Mouse (Mus musculus): ENCODE measurements around the gene Slc26a11. TPM values are rescaled to one million over a fixed set of nuclear protein-coding genes. Genes with fewer than 3 reads are reported as not detected.

Slc26a11 gene
- total RNA-seq (2021), result 1 to 10 TPM; 3.5 to 5.4 TPM
- long read RNA-seq, experiment 1, partial matches to known transcripts, result 3 of 5 reads
- long read RNA-seq, experiment 1, other reads (novel, unspliced or antisense), result 1 of 5 reads
- long read RNA-seq, experiment 2, partial matches to known transcripts, result 2 of 6 reads
- long read RNA-seq, experiment 2, other reads (novel, unspliced or antisense), result 3 of 6 reads

GRCm38 (mm10) chr11:119355443-119356385, at the start of gene Slc26a11, which contains the start of gene Sgsh:
Gene Slc26a11, plus strand, starts transcription at chr11:119355557.
Gene Sgsh, minus strand, starts transcription at chr11:119355536.
- peak; percentile 73 for DNase-seq (ENCODE audit: low spot score in 2 of 2)
- intact Hi-C loops (cut with DNase I), result no loop called here

- DNase-seq (ENCODE audit: low spot score in 2 of 2), result no peak
- intact Hi-C loops (cut with DNase I), result no loop called here
Measured at GRCm38 (mm10) chr11:119306762-119307657, 48.3 kb upstream of the Slc26a11 start.

- DNase-seq (ENCODE audit: low spot score in 2 of 2), result no peak
- intact Hi-C loops (cut with DNase I), result no loop called here
Measured at GRCm38 (mm10) chr11:119307658-119307867, 47.8 kb upstream of the Slc26a11 start, which contains the start of gene Card14. Gene Card14, plus strand, starts transcription at chr11:119307768.

DNA sequence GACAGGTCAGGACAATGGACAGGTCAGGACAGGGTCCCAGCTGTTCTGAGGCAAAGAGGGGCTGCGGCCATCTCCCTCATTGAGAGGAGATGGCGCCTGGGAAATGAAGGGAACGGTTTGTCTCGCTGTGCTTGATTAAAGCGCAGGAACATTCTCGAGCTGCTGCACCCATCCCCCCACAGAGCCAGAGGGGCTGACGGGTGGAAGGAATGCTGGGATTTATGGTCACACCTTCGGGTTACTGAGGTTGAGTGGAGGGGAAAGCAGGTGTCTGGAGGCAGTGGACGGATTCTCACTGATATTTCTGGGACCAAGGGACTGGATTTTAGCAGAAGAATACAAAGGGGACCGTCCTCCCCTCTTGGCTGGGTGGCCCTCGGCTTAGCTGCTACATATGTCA, 47.4 kb upstream of the Slc26a11 start:
- intact Hi-C loops (cut with DNase I), result no loop called here
- DNase-seq (ENCODE audit: low spot score in 2 of 2), result no peak

GRCm38 (mm10) chr11:119310621-119311020, 44.7 kb upstream of the Slc26a11 start:
- intact Hi-C loops (cut with DNase I), result no loop called here
- DNase-seq (ENCODE audit: low spot score in 2 of 2), result no peak

DNA sequence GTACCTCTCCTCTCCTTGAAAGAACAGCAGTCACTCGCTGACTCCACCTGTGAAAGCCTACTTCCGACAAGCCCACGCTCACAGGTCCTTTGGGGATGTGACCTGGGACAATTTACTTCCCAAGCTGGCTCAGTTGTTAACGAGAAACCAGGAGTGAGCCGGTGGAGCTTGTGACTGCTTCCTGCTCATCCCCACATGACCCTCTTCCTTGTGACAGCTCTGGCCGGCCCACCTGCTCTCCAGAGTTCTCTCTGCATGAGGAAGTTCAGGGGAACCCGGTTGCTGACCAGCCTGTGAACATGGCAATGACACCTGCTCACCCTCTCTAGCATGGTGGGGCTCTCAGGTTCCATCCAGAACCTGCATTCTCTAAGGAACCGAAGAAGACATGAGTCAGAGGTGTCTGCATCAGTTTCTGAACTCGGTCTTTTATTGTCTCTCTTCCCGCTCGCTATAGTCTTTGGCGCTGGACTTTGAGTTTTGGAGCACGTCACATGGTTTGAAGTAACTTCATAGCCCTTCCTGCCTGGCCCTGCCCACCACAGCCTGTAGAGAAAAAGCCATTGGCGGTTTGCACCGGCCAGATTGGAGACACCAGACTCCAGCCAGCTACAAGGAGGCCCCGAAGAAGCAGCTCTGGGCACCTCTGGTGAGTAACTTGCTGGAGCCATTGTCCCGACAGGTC, 41.0 kb upstream of the Slc26a11 start:
- intact Hi-C loops (cut with DNase I), result no loop called here
- DNase-seq (ENCODE audit: low spot score in 2 of 2), result no peak

- intact Hi-C loops (cut with DNase I), result no loop called here
Measured at GRCm38 (mm10) chr11:119316720-119317119, 38.6 kb upstream of the Slc26a11 start.

DNA sequence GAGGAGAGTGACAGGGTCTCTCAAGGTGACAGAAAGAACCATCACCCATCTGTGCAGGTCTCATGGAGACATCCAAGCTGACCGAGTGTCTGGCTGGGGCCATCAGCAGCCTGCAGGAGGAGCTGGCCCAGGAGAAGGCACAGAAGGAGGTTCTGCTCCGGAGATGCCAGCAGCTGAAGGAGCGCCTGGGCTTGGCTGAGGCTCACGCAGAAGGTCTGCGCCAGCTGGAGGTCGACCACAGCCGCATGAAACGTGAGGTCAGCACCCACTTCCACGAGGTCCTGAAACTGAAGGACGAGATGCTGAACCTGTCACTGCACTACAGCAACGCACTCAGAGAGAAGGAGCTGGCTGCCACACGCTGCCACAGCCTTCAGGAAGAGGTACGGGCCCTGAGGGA, 32.8 kb upstream of the Slc26a11 start:
- DNase-seq (ENCODE audit: low spot score in 2 of 2), result no peak
- intact Hi-C loops (cut with DNase I), result no loop called here

More at GRCm38 (mm10) chr11:119316720-119317119, 38.6 kb upstream of the Slc26a11 start:
- DNase-seq (ENCODE audit: low spot score in 2 of 2), result no peak

DNA sequence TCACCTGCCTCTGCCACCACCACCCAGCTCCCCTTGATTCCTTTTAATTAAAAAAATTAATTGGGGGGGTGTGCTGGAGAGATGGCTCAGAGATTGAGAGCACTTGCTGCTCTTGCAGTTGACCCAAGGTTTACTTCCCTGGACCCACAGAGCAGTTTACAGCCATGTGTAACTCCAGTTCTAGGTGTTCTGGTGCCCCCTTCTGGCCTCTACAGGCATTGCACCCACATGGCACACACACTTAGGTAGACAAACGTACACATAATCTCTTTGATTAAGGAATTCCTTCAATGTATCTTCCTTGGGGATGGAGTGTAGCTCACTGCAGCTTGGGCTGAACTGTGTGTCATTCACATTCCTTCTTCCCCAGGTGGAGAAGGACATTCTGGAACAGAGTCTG, 30.3 kb upstream of the Slc26a11 start:
- intact Hi-C loops (cut with DNase I), result no loop called here
- DNase-seq (ENCODE audit: low spot score in 2 of 2), result no peak

- DNase-seq (ENCODE audit: low spot score in 2 of 2), result no peak
- intact Hi-C loops (cut with DNase I), result no loop called here
Measured at GRCm38 (mm10) chr11:119330592-119330991, 24.8 kb upstream of the Slc26a11 start.

DNA sequence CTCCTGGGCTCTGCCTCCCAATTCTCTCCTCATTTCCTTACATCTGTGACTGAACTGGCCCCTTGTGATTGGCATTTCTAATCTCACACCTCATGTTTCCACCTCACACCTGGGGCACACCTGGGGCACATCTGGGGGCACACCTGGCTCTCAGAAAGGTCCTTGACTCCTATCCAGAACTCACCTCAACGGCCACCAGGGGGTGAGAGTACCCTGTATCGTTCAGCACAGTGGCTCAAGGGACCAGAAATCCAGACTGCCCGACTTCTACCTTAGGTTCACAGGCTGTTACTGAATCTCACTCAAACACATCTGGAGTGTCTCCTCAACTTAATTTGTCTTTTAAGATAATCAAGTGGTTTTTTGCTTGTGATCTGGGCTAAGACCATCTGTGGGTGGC, 23.4 kb upstream of the Slc26a11 start:
- intact Hi-C loops (cut with DNase I), result no loop called here
- no peak for DNase-seq (ENCODE audit: low spot score in 2 of 2)

DNA sequence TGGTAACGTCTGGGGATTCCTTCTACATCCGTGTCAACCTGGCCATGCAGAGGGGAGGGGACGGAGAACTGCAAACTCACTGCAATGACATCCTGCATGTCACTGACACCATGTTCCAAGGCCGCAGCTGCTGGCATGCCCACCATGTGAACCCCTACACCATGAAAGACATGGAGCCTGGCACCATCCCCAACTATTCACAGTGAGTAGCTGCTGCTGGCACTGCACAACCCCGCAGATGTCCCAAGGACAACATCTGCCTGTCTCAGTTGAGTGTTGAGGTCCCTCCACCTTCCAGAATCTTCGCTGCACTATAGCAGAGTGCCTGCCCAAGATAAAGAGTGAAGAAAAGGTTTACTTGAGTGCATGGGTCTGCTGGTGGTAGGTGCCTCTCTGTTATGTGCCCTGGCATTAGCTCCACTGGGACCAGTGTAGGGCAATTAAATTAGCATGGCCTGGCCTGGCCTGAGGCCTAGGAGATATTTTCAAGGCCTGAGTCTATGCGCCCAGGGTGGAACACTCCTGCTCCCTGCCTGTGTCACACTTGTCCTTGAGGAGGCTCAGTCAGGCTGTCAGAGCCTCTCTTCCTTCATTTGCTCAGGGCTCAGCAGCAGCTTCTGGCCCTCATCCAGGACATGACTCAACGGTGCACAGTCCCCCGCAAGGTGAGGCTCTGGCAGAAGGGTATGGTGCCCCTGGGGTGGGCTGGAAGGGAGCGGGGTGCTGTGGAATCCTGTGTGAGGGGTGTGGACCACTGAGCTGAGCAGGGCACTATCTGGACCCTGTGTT, 16.9 kb upstream of the Slc26a11 start:
- no peak for DNase-seq (ENCODE audit: low spot score in 2 of 2)
- intact Hi-C loops (cut with DNase I), result no loop called here

- intact Hi-C loops (cut with DNase I), result no loop called here
- no peak for DNase-seq (ENCODE audit: low spot score in 2 of 2)
Measured at GRCm38 (mm10) chr11:119339179-119339578, 16.2 kb upstream of the Slc26a11 start.

GRCm38 (mm10) chr11:119339637-119340036, 15.7 kb upstream of the Slc26a11 start:
- intact Hi-C loops (cut with DNase I), result loop anchor here (10.0 kb wide), 1 partner anchor 565 kb away; no protein-coding TSS in a partner anchor
- DNase-seq (ENCODE audit: low spot score in 2 of 2), result peak; percentile 83 to 85

DNA sequence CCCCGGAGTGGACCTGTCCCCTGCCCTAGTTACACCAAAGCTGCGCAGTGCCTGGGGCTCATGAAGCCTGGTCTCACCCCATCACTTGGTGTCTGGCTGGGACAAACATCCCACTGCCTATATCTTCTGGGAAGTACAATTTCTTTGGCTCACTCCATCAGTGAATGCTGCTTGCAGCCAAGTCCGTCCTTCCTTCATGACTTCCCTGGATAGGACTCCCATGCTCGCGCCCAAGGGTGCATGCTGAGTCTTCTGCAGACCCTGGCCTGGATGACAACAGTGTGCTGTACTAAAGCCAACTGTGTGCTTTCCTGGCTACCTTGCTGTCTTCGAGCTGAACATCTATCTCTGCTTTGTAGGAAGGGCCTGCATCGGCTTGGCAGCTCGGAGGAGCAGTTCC, 11.2 kb upstream of the Slc26a11 start:
- intact Hi-C loops (cut with DNase I), result loop anchor here (10.0 kb wide), 1 partner anchor 561 kb away; no protein-coding TSS in a partner anchor
- no peak for DNase-seq (ENCODE audit: low spot score in 2 of 2)

GRCm38 (mm10) chr11:119344865-119345264, 10.5 kb upstream of the Slc26a11 start:
- intact Hi-C loops (cut with DNase I), result loop anchor here (10.0 kb wide), 1 partner anchor 560 kb away; no protein-coding TSS in a partner anchor
- DNase-seq (ENCODE audit: low spot score in 2 of 2), result no peak

DNA sequence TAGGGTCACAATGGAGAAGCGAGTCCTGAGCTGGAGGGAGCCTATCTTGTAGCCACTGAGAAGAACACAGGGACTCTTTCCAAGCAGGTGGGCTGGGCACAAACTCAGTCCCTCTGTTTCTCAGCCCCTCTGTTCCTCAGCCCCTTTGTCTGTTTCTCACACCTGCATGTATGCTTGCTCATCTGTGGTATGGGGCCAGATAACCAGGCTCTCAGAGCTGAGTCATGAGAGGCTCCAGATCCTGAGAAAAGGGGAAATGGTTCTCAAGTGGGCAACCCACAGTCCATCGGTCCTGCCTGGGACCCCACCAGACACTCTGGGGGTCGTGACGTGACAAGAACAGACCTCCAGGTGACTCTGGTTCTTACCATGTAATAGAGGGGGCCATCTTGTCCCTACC, 8.2 kb upstream of the Slc26a11 start:
- intact Hi-C loops (cut with DNase I), result loop anchor here (10.0 kb wide), 1 partner anchor 558 kb away; no protein-coding TSS in a partner anchor
- DNase-seq (ENCODE audit: low spot score in 2 of 2), result no peak

GRCm38 (mm10) chr11:119352113-119352512, 3.2 kb upstream of the Slc26a11 start:
- DNase-seq (ENCODE audit: low spot score in 2 of 2), result no peak
- intact Hi-C loops (cut with DNase I), result no loop called here
